In the genomic region with DNA sequence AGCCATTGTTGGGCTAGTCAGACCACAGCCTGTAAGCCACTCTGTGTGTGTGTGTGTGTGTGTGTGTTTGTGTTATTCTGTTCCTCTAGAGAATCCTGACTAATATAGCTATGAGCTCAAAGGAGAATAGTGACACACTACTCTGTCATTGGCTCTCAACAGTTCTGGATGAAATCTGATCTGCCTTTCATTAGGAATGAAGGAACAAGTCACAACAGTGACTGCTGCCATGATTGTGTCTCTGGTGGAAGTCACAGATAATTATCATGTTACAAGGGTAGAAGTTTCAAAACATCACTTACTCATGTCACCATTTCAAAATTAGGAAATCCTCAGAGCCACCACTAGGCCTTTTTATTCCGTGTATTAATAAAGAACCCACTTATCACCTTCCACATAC, we compare ENCODE assay signal across 15 mouse cellular contexts.
"Had no signal": no experiment of that assay in that cellular context is flagged by ENCODE, and none has a peak within 500 bp of the region (broad histone marks: within the 10 kb centered on the region; RNA-seq: fewer than 3 reads in every experiment).

No protein-coding gene starts in this region.

- DNase-seq: retina, postnatal 1 day; right cerebral cortex, adult 18-20 months; right cerebral cortex, postnatal 14 days; right cerebral cortex, postnatal 25 days; right cerebral cortex, postnatal 4 days; spleen, adult 18-20 months; thymus, adult 18-20 months; thymus, adult 2 months; thymus, postnatal 14 days; thymus, postnatal 25 days; thymus, postnatal 36 days; thymus, postnatal 4 days had no signal

- H3K36me3 ChIP-seq: neural tube, embryonic 15.5 days; stomach, embryonic 15.5 days had no signal

- H3K4me2 ChIP-seq: neural tube, embryonic 15.5 days; stomach, embryonic 15.5 days had no signal

- H3K9me3 ChIP-seq: neural tube, embryonic 15.5 days; stomach, embryonic 15.5 days had no signal

- H3K4me1 ChIP-seq: neural tube, embryonic 15.5 days had no signal

- H3K27me3 ChIP-seq: stomach, embryonic 15.5 days had no signal

- H3K27ac ChIP-seq: neural tube, embryonic 15.5 days; stomach, embryonic 15.5 days; stomach, postnatal 0 days had no signal

- H3K9ac ChIP-seq: neural tube, embryonic 15.5 days; stomach, embryonic 15.5 days had no signal

- H3K4me3 ChIP-seq: neural tube, embryonic 15.5 days; stomach, embryonic 15.5 days had no signal
